Mouse (Mus musculus) spleen, postnatal 0 days (tissue): ENCODE results near the gene Nectin3. TPM values are rescaled to one million over a fixed set of nuclear protein-coding genes. Genes with fewer than 3 reads are reported as not detected.

Source experiments
- polyA plus RNA-seq: library from polyadenylated mRNA; unstranded; fragments of >200 nt; fragmentation: Nextera tagmentation; extraction: Ambion mirVana; gene quantifications from 2 replicates; pipeline ENCODE4 v1.2.1, GENCODE M21; 2015

Nectin3 gene
- polyA plus RNA-seq = 3.9 and 4.9 TPM in 2 replicates

GRCm38 (mm10) chr16:46498421-46498789 is at the start of gene Nectin3:
Gene Nectin3 (minus strand): TSS chr16:46498525.

